30 mouse cellular contexts compared by ENCODE assay signal in the genomic region with DNA sequence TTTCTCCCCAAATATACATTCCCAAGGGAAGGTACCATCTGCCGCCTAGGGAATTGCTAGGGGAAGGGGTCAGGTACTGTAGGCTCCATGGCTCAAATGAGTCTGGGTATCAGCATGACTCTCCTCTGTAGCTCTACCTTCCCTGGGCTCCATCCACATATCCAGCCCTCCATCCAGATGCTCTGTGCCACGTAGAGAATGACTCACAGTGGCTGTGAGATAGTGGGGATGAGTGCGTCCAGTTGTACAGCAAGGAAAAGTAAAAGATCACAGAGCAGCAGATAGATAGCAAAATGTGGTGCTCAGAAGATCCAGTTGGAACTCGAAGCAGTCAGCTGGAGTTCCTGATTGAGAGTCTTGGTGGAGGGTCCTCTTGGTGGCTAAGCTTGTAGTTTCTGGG.
DNase-seq lines count a peak whose midpoint lies in the region; ATAC-seq and TF ChIP-seq lines count a peak whose summit lies in the region.
"Had no signal": no experiment of that assay in that cellular context is flagged by ENCODE, and none has a peak within 500 bp of the region (broad histone marks: within the 10 kb centered on the region; RNA-seq: fewer than 3 reads in every experiment).

No protein-coding gene starts in this region.

- no peak for TF ChIP-seq POLR2A in kidney, adult 2 months (IDR thresholded peaks at IDR 0.05; ENCODE audit: low read depth, low read length)

- H3K27ac ChIP-seq in hindbrain, embryonic 10.5 days = peak overlapping the region; percentile 81; the same call in 1 of the 2 replicates
- H3K27ac ChIP-seq in hindbrain, postnatal 0 days = no peak overlapping the region
- peak overlapping the region; percentile 86 for H3K27ac ChIP-seq in left cerebral cortex, adult 2 months
- H3K27ac ChIP-seq in midbrain, embryonic 14.5 days (replicated peaks; ENCODE audit: low read depth, low read length) = peak overlapping the region; percentile 58; the same call in 1 of the 2 replicates
- H3K27ac ChIP-seq in intestine, embryonic 16.5 days (ENCODE audit: low read length) = no peak overlapping the region
- no peak overlapping the region for H3K27ac ChIP-seq in kidney, adult 2 months (ENCODE audit: insufficient read depth, low read depth, low read length)
- H3K27ac ChIP-seq: limb, embryonic 13.5 days; liver, embryonic 12.5 days; stomach, embryonic 15.5 days had no signal

- H3K9me3 ChIP-seq in hindbrain, embryonic 10.5 days = no peaks in the 10 kb centered on the region
- H3K9me3 ChIP-seq in hindbrain, postnatal 0 days (ENCODE audit: low read length) = no peaks in the 10 kb centered on the region
- H3K9me3 ChIP-seq in midbrain, embryonic 14.5 days (ENCODE audit: control insufficient read depth, low read length) = no peaks in the 10 kb centered on the region
- H3K9me3 ChIP-seq in intestine, embryonic 16.5 days (ENCODE audit: control insufficient read depth, low read length) = no peaks in the 10 kb centered on the region
- H3K9me3 ChIP-seq: forebrain, embryonic 12.5 days; limb, embryonic 13.5 days; liver, embryonic 12.5 days; megakaryocyte, embryonic 14.5 days; stomach, embryonic 15.5 days had no signal

- H3K4me2 ChIP-seq in hindbrain, postnatal 0 days (ENCODE audit: low read depth, low read length) = no peak overlapping the region
- no peak overlapping the region for H3K4me2 ChIP-seq in midbrain, embryonic 14.5 days (ENCODE audit: low read length)
- H3K4me2 ChIP-seq in intestine, embryonic 16.5 days (ENCODE audit: low read depth, low read length) = no peak overlapping the region
- H3K4me2 ChIP-seq: heart, embryonic 11.5 days; limb, embryonic 13.5 days; liver, embryonic 12.5 days; stomach, embryonic 15.5 days had no signal

- no peak for ATAC-seq in hindbrain, postnatal 0 days
- ATAC-seq in midbrain, embryonic 14.5 days (ENCODE audit: low FRiP score, low TSS enrichment) = no peak
- ATAC-seq in intestine, embryonic 16.5 days = no peak
- ATAC-seq: inflammation-experienced regulatory T-cells, adult 6 months; liver, embryonic 12.5 days; liver, postnatal 0 days; Patski had no signal

- DNase-seq in hindbrain, embryonic 10.5 days (ENCODE audit: low spot score) = no peak
- DNase-seq in hindbrain, postnatal 0 days (ENCODE audit: low spot score) = no peak
- DNase-seq in left cerebral cortex, adult 2 months (ENCODE audit: extremely low spot score in 1 of 2, low spot score in 2 of 2) = no peak
- DNase-seq in left cerebral cortex, postnatal 14 days (ENCODE audit: low spot score in 2 of 2) = no peak
- peak; percentile 14 for DNase-seq in MN1 (ENCODE audit: low spot score)
- no peak for DNase-seq in midbrain, embryonic 14.5 days
- DNase-seq in kidney, adult 2 months = no peak
- DNase-seq: adrenal gland, postnatal 25 days; B cell, adult 2 months; cerebellum, adult 2 months; cerebellum, postnatal 14 days; gastrocnemius, postnatal 25 days; heart, adult 18-20 months; heart, postnatal 36 days; kidney, adult 18-20 months; kidney, postnatal 4 days; liver, postnatal 0 days; lung, postnatal 36 days; right cerebral cortex, postnatal 25 days had no signal

- no peak overlapping the region for H3K4me3 ChIP-seq in hindbrain, embryonic 10.5 days
- no peak overlapping the region for H3K4me3 ChIP-seq in hindbrain, postnatal 0 days (ENCODE audit: low read length)
- H3K4me3 ChIP-seq in left cerebral cortex, adult 2 months = no peak overlapping the region
- H3K4me3 ChIP-seq in midbrain, embryonic 14.5 days (replicated peaks; ENCODE audit: low read depth, low read length) = no peak overlapping the region
- no peak overlapping the region for H3K4me3 ChIP-seq in intestine, embryonic 16.5 days (ENCODE audit: low read length)
- H3K4me3 ChIP-seq in kidney, adult 2 months (ENCODE audit: insufficient read depth, low read depth, low read length) = no peak overlapping the region
- H3K4me3 ChIP-seq: erythroblast, embryonic 14.5 days; forebrain, embryonic 12.5 days; limb, embryonic 13.5 days; liver, embryonic 12.5 days; megakaryocyte, embryonic 14.5 days; stomach, embryonic 15.5 days had no signal

- 0 out of 2 replicates have a peak, but pooled peaks cover 10% of the 10 kb centered on the region for H3K27me3 ChIP-seq in hindbrain, embryonic 10.5 days (ENCODE audit: insufficient read depth, poor library complexity, severe bottlenecking)
- no peaks in the 10 kb centered on the region for H3K27me3 ChIP-seq in hindbrain, postnatal 0 days (ENCODE audit: insufficient read depth, low read length)
- no peaks in the 10 kb centered on the region for H3K27me3 ChIP-seq in midbrain, embryonic 14.5 days (ENCODE audit: control insufficient read depth, insufficient read depth, low read length)
- no peaks in the 10 kb centered on the region for H3K27me3 ChIP-seq in intestine, embryonic 16.5 days (replicated peaks; ENCODE audit: control insufficient read depth, insufficient read depth, low read length)
- no peaks in the 10 kb centered on the region for H3K27me3 ChIP-seq in kidney, adult 2 months (replicated peaks; ENCODE audit: control insufficient read depth, insufficient read depth, low read length)
- H3K27me3 ChIP-seq: CH12.LX; limb, embryonic 13.5 days; Patski; stomach, embryonic 15.5 days had no signal

- H3K36me3 ChIP-seq in hindbrain, embryonic 10.5 days = no peaks in the 10 kb centered on the region
- H3K36me3 ChIP-seq in hindbrain, postnatal 0 days (ENCODE audit: insufficient read depth, low read length) = no peaks in the 10 kb centered on the region
- H3K36me3 ChIP-seq in midbrain, embryonic 14.5 days (ENCODE audit: control insufficient read depth, insufficient read depth, low read length) = no peaks in the 10 kb centered on the region
- no peaks in the 10 kb centered on the region for H3K36me3 ChIP-seq in intestine, embryonic 16.5 days (ENCODE audit: control insufficient read depth, insufficient read depth, low read length)
- no peaks in the 10 kb centered on the region for H3K36me3 ChIP-seq in kidney, adult 2 months (ENCODE audit: control insufficient read depth, insufficient read depth, low read length)
- H3K36me3 ChIP-seq: forebrain, embryonic 12.5 days; limb, embryonic 13.5 days; liver, embryonic 12.5 days; stomach, embryonic 15.5 days had no signal

- no peak overlapping the region for H3K9ac ChIP-seq in hindbrain, postnatal 0 days (replicated peaks; ENCODE audit: low read length)
- no peak overlapping the region for H3K9ac ChIP-seq in midbrain, embryonic 14.5 days (replicated peaks; ENCODE audit: low read length)
- H3K9ac ChIP-seq in intestine, embryonic 16.5 days (ENCODE audit: low read depth, low read length) = no peak overlapping the region
- H3K9ac ChIP-seq: limb, embryonic 13.5 days; liver, embryonic 12.5 days; liver, postnatal 0 days; stomach, embryonic 15.5 days had no signal

- TF ChIP-seq CTCF in hindbrain, postnatal 0 days (IDR thresholded peaks at IDR 0.05; ENCODE audit: low read depth) = no peak
- TF ChIP-seq CTCF in left cerebral cortex, adult 2 months (IDR thresholded peaks at IDR 0.05) = no peak
- no peak for TF ChIP-seq CTCF in kidney, adult 2 months (conservative IDR thresholded peaks at IDR 0.05; ENCODE audit: insufficient read depth, insufficient read length, low read depth, low read length)

- peaks cover 76% of the 10 kb centered on the region for H3K4me1 ChIP-seq in hindbrain, embryonic 10.5 days (replicated peaks)
- H3K4me1 ChIP-seq in hindbrain, postnatal 0 days (ENCODE audit: insufficient read depth, low read length) = peaks cover 8% of the 10 kb centered on the region; the same call in 1 of the 2 replicates
- H3K4me1 ChIP-seq in midbrain, embryonic 14.5 days (ENCODE audit: control insufficient read depth, insufficient read depth, low read length) = peaks cover 45% of the 10 kb centered on the region
- no peaks in the 10 kb centered on the region for H3K4me1 ChIP-seq in intestine, embryonic 16.5 days (ENCODE audit: control insufficient read depth, insufficient read depth, low read length)
- no peaks in the 10 kb centered on the region for H3K4me1 ChIP-seq in kidney, adult 2 months (ENCODE audit: control insufficient read depth, insufficient read depth, low read length)
- H3K4me1 ChIP-seq: limb, embryonic 13.5 days; liver, embryonic 12.5 days; stomach, embryonic 15.5 days had no signal

- intact Hi-C loops in left cerebral cortex, adult 2 months (cut with DNase I) = no loop called here
- intact Hi-C loops in left cerebral cortex, postnatal 14 days (cut with DNase I) = no loop called here

- 85% methylated on average over 4 of the region's 4 CpGs for WGBS in hindbrain, embryonic 10.5 days
- WGBS in hindbrain, postnatal 0 days = 83% methylated on average over 4 of the region's 4 CpGs
- 86% methylated on average over 4 of the region's 4 CpGs for WGBS in midbrain, embryonic 14.5 days
- WGBS in intestine, embryonic 16.5 days = 70% methylated on average over 4 of the region's 4 CpGs
- 78% methylated on average over 4 of the region's 4 CpGs for WGBS in kidney, adult 2 months

Comparison
In these comparisons a context has a peak if more than half of its experiments do, and no peak if none do; other contexts are left out.
1. H3K27ac ChIP-seq: peak in hindbrain, embryonic 10.5 days (single experiment), left cerebral cortex, adult 2 months (single experiment) and midbrain, embryonic 14.5 days (single experiment); none in hindbrain, postnatal 0 days (single experiment), intestine, embryonic 16.5 days (single experiment) and kidney, adult 2 months (single experiment).